Mouse (Mus musculus) cortical plate, adult 2 months (tissue): ENCODE measurements around the gene Tmprss9. TPM values are rescaled to one million over a fixed set of nuclear protein-coding genes. Genes with fewer than 3 reads are reported as not detected.

Experiments
- H3K27ac ChIP-seq: fragments of 200-500 bp; 2 replicates; pipeline ENCODE4 v1.5.1; 2012; ENCODE audit warnings: low read length, control low read depth, inconsistent platforms; ENCODE audit not compliant: insufficient read depth
- H3K4me1 ChIP-seq: fragments of 200-500 bp; 2 replicates; pipeline ENCODE4 v1.6.1; 2011; ENCODE audit warnings: low read length; ENCODE audit not compliant: control insufficient read depth, insufficient read depth
- H3K4me3 ChIP-seq: fragments of 200-500 bp; 2 replicates; pipeline ENCODE4 v1.5.1; 2011; ENCODE audit warnings: mild to moderate bottlenecking, low read length, control low read depth; ENCODE audit not compliant: insufficient read depth
- CTCF ChIP-seq: fragments of 200-500 bp; IDR thresholded peaks from 2 replicates; pipeline ENCODE4 v1.5.1; 2011; ENCODE audit warnings: mild to moderate bottlenecking, control low read depth, low read length; ENCODE audit not compliant: insufficient read depth; ENCODE audit errors: extremely low read depth
- POLR2A ChIP-seq: fragments of 200-500 bp; IDR thresholded peaks from 2 replicates; pipeline ENCODE4 v1.6.1; 2011; ENCODE audit warnings: mild to moderate bottlenecking, low read length, control low read depth; ENCODE audit not compliant: insufficient read depth; ENCODE audit errors: extremely low read depth
- polyA plus RNA-seq: library from polyadenylated mRNA; depleted of rRNA; stranded (reverse); fragments of >200 nt; gene quantifications from 2 replicates; pipeline ENCODE4 v1.2.3, GENCODE M21; 2012; rRNA removed

Gene Tmprss9
- polyA plus RNA-seq, result 0.21 and 0.40 TPM in 2 replicates

GRCm38 (mm10) chr10:80871581-80871980 lies at the start of gene Tmprss9:
TSS of gene Tmprss9 (plus strand) at chr10:80871848.
- Histone ChIP-seq H3K27ac (no peak within 1 kb of the TSS), H3K4me1 (no peaks in the 10 kb centered on the region), H3K4me3 (no peak within 1 kb of the TSS)
- TF ChIP-seq POLR2A, result no peak
- TF ChIP-seq CTCF, result no peak

GRCm38 (mm10) chr10:80821991-80822390 lies 49.7 kb upstream of the Tmprss9 start:
- Histone ChIP-seq H3K4me3 (no peak overlapping the region), H3K27ac (no peak overlapping the region), H3K4me1 (no peaks in the 10 kb centered on the region)
- TF ChIP-seq POLR2A (no peak), CTCF (peak; percentile 46)

DNA sequence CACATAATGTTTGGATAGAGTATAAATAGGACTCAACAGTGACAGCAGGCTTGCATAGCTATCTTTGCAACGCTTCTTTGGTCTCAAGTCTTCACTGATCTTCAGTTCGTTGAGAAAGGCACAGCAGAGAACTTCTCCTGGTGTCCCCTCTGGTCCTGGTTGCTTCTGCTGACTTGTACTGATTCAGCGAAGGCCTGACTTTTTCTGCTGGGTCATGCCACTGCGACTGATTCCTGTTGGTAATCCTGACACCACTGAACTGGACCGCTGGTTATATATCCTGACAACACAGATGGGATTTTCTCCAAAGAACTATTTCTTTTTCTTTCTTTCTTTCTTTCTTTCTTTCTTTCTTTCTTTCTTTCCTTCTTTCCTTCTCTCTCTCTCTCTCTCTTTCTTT lies 49.1 kb upstream of the Tmprss9 start:
- H3K4me3 ChIP-seq, result no peak overlapping the region
- H3K4me1 ChIP-seq, result no peaks in the 10 kb centered on the region
- no peak overlapping the region for H3K27ac ChIP-seq
- TF ChIP-seq POLR2A (no peak), CTCF (no peak)

DNA sequence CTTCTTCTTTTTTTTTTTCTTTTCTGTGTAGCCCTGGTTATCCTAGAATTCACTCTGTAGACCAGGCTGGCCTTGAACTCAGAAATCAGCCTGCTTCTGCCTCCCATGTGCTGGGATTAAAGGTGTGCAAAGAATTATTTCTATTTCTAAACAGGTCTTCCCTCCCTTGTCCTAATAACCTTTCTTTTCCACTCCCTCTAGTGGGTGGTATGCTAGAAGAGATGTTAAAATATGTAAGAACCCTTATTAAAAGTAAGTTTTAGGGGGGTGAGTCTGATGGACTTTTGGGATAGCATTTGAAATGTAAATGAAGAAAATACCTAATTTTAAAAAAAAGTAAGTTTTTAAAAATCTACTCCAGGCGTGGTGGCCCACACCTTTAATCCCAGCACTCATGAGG lies 48.3 kb upstream of the Tmprss9 start:
- TF ChIP-seq POLR2A (no peak), CTCF (no peak)
- Histone ChIP-seq H3K4me1 (0 out of 2 replicates have a peak, but pooled peaks cover 2% of the 10 kb centered on the region), H3K27ac (no peak overlapping the region)

GRCm38 (mm10) chr10:80823847-80824643 lies 47.6 kb upstream of the Tmprss9 start:
- TF ChIP-seq CTCF, result no peak
- no peak for TF ChIP-seq POLR2A
- H3K4me3 ChIP-seq, result no peak overlapping the region
- H3K4me1 ChIP-seq, result 0 out of 2 replicates have a peak, but pooled peaks cover 2% of the 10 kb centered on the region
- no peak overlapping the region for H3K27ac ChIP-seq

More for the DNA sequence above, 48.3 kb upstream of the Tmprss9 start:
- no peak overlapping the region for H3K4me3 ChIP-seq

- no peak overlapping the region for H3K4me3 ChIP-seq
- 0 out of 2 replicates have a peak, but pooled peaks cover 2% of the 10 kb centered on the region for H3K4me1 ChIP-seq
- TF ChIP-seq POLR2A (no peak), CTCF (no peak)
- no peak overlapping the region for H3K27ac ChIP-seq
Observed at GRCm38 (mm10) chr10:80824827-80825226, 46.8 kb upstream of the Tmprss9 start.

- peak within 1 kb of the TSS; percentile 97 for H3K27ac ChIP-seq
- H3K4me3 ChIP-seq, result peak within 1 kb of the TSS; percentile 74
- H3K4me1 ChIP-seq, result 0 out of 2 replicates have a peak, but pooled peaks cover 2% of the 10 kb centered on the region
- TF ChIP-seq CTCF, result no peak
- peak; percentile 95 for TF ChIP-seq POLR2A
Observed at GRCm38 (mm10) chr10:80826151-80827062, 45.2 kb upstream of the Tmprss9 start, which contains the start of gene Oaz1. TSS of gene Oaz1 (plus strand) at chr10:80826656.

- peak overlapping the region; percentile 74 for H3K4me3 ChIP-seq
- TF ChIP-seq POLR2A (no peak), CTCF (no peak)
- no peak overlapping the region for H3K27ac ChIP-seq
- H3K4me1 ChIP-seq, result 0 out of 2 replicates have a peak, but pooled peaks cover 2% of the 10 kb centered on the region
Observed at GRCm38 (mm10) chr10:80827063-80827869, 44.4 kb upstream of the Tmprss9 start.
